Mouse (Mus musculus): ENCODE data around the gene Atp5g1.

GRCm38 (mm10) chr11:96087981-96088380 lies 12.5 kb upstream of the Atp5g1 start:
- no peak for TF ChIP-seq POLR2A (IDR thresholded peaks at IDR 0.05; ENCODE audit: insufficient read depth, low read depth, low read length)
- TF ChIP-seq CTCF (IDR thresholded peaks at IDR 0.05; ENCODE audit: insufficient read depth, low read depth, low read length): no peak
